Mouse (Mus musculus): Measurements from ENCODE around the gene Acap3. TPM values are rescaled to one million over a fixed set of nuclear protein-coding genes. Genes with fewer than 3 reads are reported as not detected.

Gene Acap3
- polyA plus RNA-seq, 1 experiment from 2014 or later: 21.6 TPM

GRCm38 (mm10) chr4:155955491-155955890 lies 63.9 kb downstream of the Acap3 start:
- no peak for ATAC-seq (ENCODE audit: insufficient number of reproducible peaks, insufficient read depth, low FRiP score, low TSS enrichment, low read depth)
- WGBS: 94% methylated on average over 6 of the region's 6 CpGs

More at GRCm38 (mm10) chr4:155955491-155955890, 63.9 kb downstream of the Acap3 start:
- Histone ChIP-seq H3K4me3 (no peak overlapping the region), H3K4me2 (no peak overlapping the region), H3K9me3 (no peaks in the 10 kb centered on the region), H3K9ac (no peak overlapping the region), H3K27me3 (no peaks in the 10 kb centered on the region), H3K4me1 (no peaks in the 10 kb centered on the region), H3K27ac (no peak overlapping the region), H3K36me3 (peaks cover 83% of the 10 kb centered on the region)

Small RNA genes within 50 kb of the gene (microRNA-seq; reads per million reads assigned to microRNA genes)
- not detected for gene Gm22991

Other genes starting within 250 kb of the Acap3 start
- not detected in 2 replicates for gene Gm10563, start 246.4 kb upstream of the Acap3 start, polyA plus RNA-seq (2015; fragmentation: Nextera tagmentation; extraction: Ambion mirVana)
- gene Mmp23, start 238.4 kb upstream of the Acap3 start, polyA plus RNA-seq (2015; fragmentation: Nextera tagmentation; extraction: Ambion mirVana): 24.8 and 26.1 TPM in 2 replicates
- gene Mib2, start 222.6 kb upstream of the Acap3 start, polyA plus RNA-seq (2015; fragmentation: Nextera tagmentation; extraction: Ambion mirVana): 36.1 and 36.7 TPM in 2 replicates
- gene Fndc10, start 197.5 kb upstream of the Acap3 start, polyA plus RNA-seq (2015; fragmentation: Nextera tagmentation; extraction: Ambion mirVana): 6.5 and 8.7 TPM in 2 replicates
- gene Ssu72, start 187.0 kb upstream of the Acap3 start, polyA plus RNA-seq (2015; fragmentation: Nextera tagmentation; extraction: Ambion mirVana): 136 and 142 TPM in 2 replicates
- gene Tmem240, start 157.0 kb upstream of the Acap3 start, polyA plus RNA-seq (2015; fragmentation: Nextera tagmentation; extraction: Ambion mirVana): 1.2 and 1.4 TPM in 2 replicates
- 93.8 and 94.9 TPM in 2 replicates for gene Atad3a, start 130.7 kb upstream of the Acap3 start, polyA plus RNA-seq (2015; fragmentation: Nextera tagmentation; extraction: Ambion mirVana)
- gene Vwa1, start 117.1 kb upstream of the Acap3 start, polyA plus RNA-seq (2015; fragmentation: Nextera tagmentation; extraction: Ambion mirVana): 8.6 and 9.6 TPM in 2 replicates
- 0.67 and 0.74 TPM in 2 replicates for gene Tmem88b, start 105.9 kb upstream of the Acap3 start, polyA plus RNA-seq (2015; fragmentation: Nextera tagmentation; extraction: Ambion mirVana)
- gene Ankrd65, start 101.4 kb upstream of the Acap3 start, polyA plus RNA-seq (2015; fragmentation: Nextera tagmentation; extraction: Ambion mirVana): 0.24 TPM in 1 of 2 replicates, not detected in the other
- gene Mrpl20, start 88.9 kb upstream of the Acap3 start, polyA plus RNA-seq (2015; fragmentation: Nextera tagmentation; extraction: Ambion mirVana): 195 and 229 TPM in 2 replicates
- 217 and 248 TPM in 2 replicates for gene Ccnl2, start 79.3 kb upstream of the Acap3 start, polyA plus RNA-seq (2015; fragmentation: Nextera tagmentation; extraction: Ambion mirVana)
- gene Aurkaip1, start 60.5 kb upstream of the Acap3 start, polyA plus RNA-seq (2015; fragmentation: Nextera tagmentation; extraction: Ambion mirVana): 131 and 150 TPM in 2 replicates
- gene Mxra8, start 52.1 kb upstream of the Acap3 start, polyA plus RNA-seq (2015; fragmentation: Nextera tagmentation; extraction: Ambion mirVana): 69.6 and 71.8 TPM in 2 replicates
- gene Dvl1, start 44.4 kb upstream of the Acap3 start, polyA plus RNA-seq (2015; fragmentation: Nextera tagmentation; extraction: Ambion mirVana): 4.0 and 5.4 TPM in 2 replicates
- gene Tas1r3, start 28.5 kb upstream of the Acap3 start, polyA plus RNA-seq (2015; fragmentation: Nextera tagmentation; extraction: Ambion mirVana): 0.55 and 0.62 TPM in 2 replicates
- gene Cptp, start 22.4 kb upstream of the Acap3 start, polyA plus RNA-seq (2015; fragmentation: Nextera tagmentation; extraction: Ambion mirVana): 15.6 and 16.4 TPM in 2 replicates
- gene Ints11, start 22.3 kb upstream of the Acap3 start, polyA plus RNA-seq (2015; fragmentation: Nextera tagmentation; extraction: Ambion mirVana): 70.9 and 81.0 TPM in 2 replicates
- 48.4 and 54.7 TPM in 2 replicates for gene Pusl1, start within 50 bp of the Acap3 start, polyA plus RNA-seq (2015; fragmentation: Nextera tagmentation; extraction: Ambion mirVana)
- 113 and 120 TPM in 2 replicates for gene Ube2j2, start 52.0 kb downstream of the Acap3 start, polyA plus RNA-seq (2015; fragmentation: Nextera tagmentation; extraction: Ambion mirVana)
- 39.5 and 43.6 TPM in 2 replicates for gene C1qtnf12, start 70.5 kb downstream of the Acap3 start, polyA plus RNA-seq (2015; fragmentation: Nextera tagmentation; extraction: Ambion mirVana)
- gene B3galt6, start 100.8 kb downstream of the Acap3 start, polyA plus RNA-seq (2015; fragmentation: Nextera tagmentation; extraction: Ambion mirVana): 16.2 and 18.4 TPM in 2 replicates
- gene Sdf4, start 101.0 kb downstream of the Acap3 start, polyA plus RNA-seq (2015; fragmentation: Nextera tagmentation; extraction: Ambion mirVana): 154 and 156 TPM in 2 replicates
- gene Tnfrsf4, start 122.0 kb downstream of the Acap3 start, polyA plus RNA-seq (2015; fragmentation: Nextera tagmentation; extraction: Ambion mirVana): 1.3 TPM in 1 of 2 replicates, not detected in the other
- 3.0 and 4.1 TPM in 2 replicates for gene Tnfrsf18, start 134.3 kb downstream of the Acap3 start, polyA plus RNA-seq (2015; fragmentation: Nextera tagmentation; extraction: Ambion mirVana)
- 2.0 and 2.7 TPM in 2 replicates for gene Ttll10, start 167.6 kb downstream of the Acap3 start, polyA plus RNA-seq (2015; fragmentation: Nextera tagmentation; extraction: Ambion mirVana)
- gene 9430015G10Rik, start 218.2 kb downstream of the Acap3 start, polyA plus RNA-seq (2015; fragmentation: Nextera tagmentation; extraction: Ambion mirVana): 40.3 and 43.8 TPM in 2 replicates
- 0.30 and 0.40 TPM in 2 replicates for gene Rnf223, start 238.7 kb downstream of the Acap3 start, polyA plus RNA-seq (2015; fragmentation: Nextera tagmentation; extraction: Ambion mirVana)

All from embryonic facial prominence, embryonic 13.5 days (tissue).